Mouse (Mus musculus): ENCODE measurements around the gene Sart3.
"Not testable (repeated sequence)": the region's sequence is repeated elsewhere in the genome, so short reads cannot be mapped to it uniquely, and the experiment has no call there.

The Sart3 gene

GRCm38 (mm10) chr5:113772450-113772895 is at the start of gene Sart3, which contains the start of gene Iscu:
Sart3 (minus strand) TSS chr5:113772510.
Iscu (plus strand) TSS chr5:113772748.
- peak; percentile 92 to 93 for DNase-seq (ENCODE audit: low spot score in 2 of 2)

- no peak for DNase-seq (ENCODE audit: low spot score in 2 of 2)
These were observed 46.3 kb upstream of the Sart3 start for GRCm38 (mm10) chr5:113818572-113818971.

- peak; percentile 12 to 64 for DNase-seq (ENCODE audit: low spot score in 2 of 2)
These were observed 43.4 kb upstream of the Sart3 start for GRCm38 (mm10) chr5:113815638-113816152.

GRCm38 (mm10) chr5:113815041-113815389 is 42.7 kb upstream of the Sart3 start:
- DNase-seq (ENCODE audit: low spot score in 2 of 2): no peak

- DNase-seq (ENCODE audit: low spot score in 2 of 2): no peak
These were observed 42.1 kb upstream of the Sart3 start for GRCm38 (mm10) chr5:113814111-113815040.

- no peak for DNase-seq (ENCODE audit: low spot score in 2 of 2)
These were observed 41.3 kb upstream of the Sart3 start for GRCm38 (mm10) chr5:113813608-113814007.

- no peak for DNase-seq (ENCODE audit: low spot score in 2 of 2)
These were observed 40.3 kb upstream of the Sart3 start for GRCm38 (mm10) chr5:113812638-113813037.

GRCm38 (mm10) chr5:113811824-113812420 is 39.6 kb upstream of the Sart3 start:
- not testable (repeated sequence) for DNase-seq (ENCODE audit: low spot score in 2 of 2)

GRCm38 (mm10) chr5:113810111-113810510 is 37.8 kb upstream of the Sart3 start:
- DNase-seq (ENCODE audit: low spot score in 2 of 2): no peak

- no peak for DNase-seq (ENCODE audit: low spot score in 2 of 2)
These were observed 35.9 kb upstream of the Sart3 start for GRCm38 (mm10) chr5:113808177-113808576.

GRCm38 (mm10) chr5:113807712-113808111 is 35.4 kb upstream of the Sart3 start:
- DNase-seq (ENCODE audit: low spot score in 2 of 2): no peak

GRCm38 (mm10) chr5:113806414-113806813 is 34.1 kb upstream of the Sart3 start:
- DNase-seq (ENCODE audit: low spot score in 2 of 2): no peak

GRCm38 (mm10) chr5:113805301-113805700 is 33.0 kb upstream of the Sart3 start:
- no peak for DNase-seq (ENCODE audit: low spot score in 2 of 2)

GRCm38 (mm10) chr5:113804395-113804966 is 32.2 kb upstream of the Sart3 start:
- DNase-seq (ENCODE audit: low spot score in 2 of 2): no peak

- DNase-seq (ENCODE audit: low spot score in 2 of 2): peak in 1 of 2 experiments; percentile 59
These were observed 28.0 kb upstream of the Sart3 start, which contains the start of gene Tmem119 for GRCm38 (mm10) chr5:113800280-113800679. Tmem119 (minus strand) TSS chr5:113800516.

GRCm38 (mm10) chr5:113799691-113800090 is 27.4 kb upstream of the Sart3 start:
- DNase-seq (ENCODE audit: low spot score in 2 of 2): no peak

GRCm38 (mm10) chr5:113798525-113798924 is 26.2 kb upstream of the Sart3 start:
- DNase-seq (ENCODE audit: low spot score in 2 of 2): no peak

GRCm38 (mm10) chr5:113797149-113797882 is 25.0 kb upstream of the Sart3 start:
- no peak for DNase-seq (ENCODE audit: low spot score in 2 of 2)

- no peak for DNase-seq (ENCODE audit: low spot score in 2 of 2)
These were observed 24.3 kb upstream of the Sart3 start for GRCm38 (mm10) chr5:113796401-113797148.

GRCm38 (mm10) chr5:113791197-113792095 is 19.1 kb upstream of the Sart3 start:
- no peak for DNase-seq (ENCODE audit: low spot score in 2 of 2)

All from urinary bladder, postnatal 36 days (tissue).